Mouse (Mus musculus) lung, adult 2 months (tissue): ENCODE data around the gene Pank4.

Experiments used
- CTCF ChIP-seq: fragments of 200-500 bp; IDR thresholded peaks from 2 replicates; pipeline ENCODE4 v1.5.1; 2011; ENCODE audit warnings: mild to moderate bottlenecking, low read length, control low read depth; ENCODE audit not compliant: insufficient read depth
- POLR2A ChIP-seq: fragments of 200-500 bp; IDR thresholded peaks from 2 replicates; pipeline ENCODE4 v1.6.1; 2011; ENCODE audit warnings: low read depth, mild to moderate bottlenecking, control low read depth, low read length, borderline replicate concordance; ENCODE audit errors: extremely low read depth

DNA sequence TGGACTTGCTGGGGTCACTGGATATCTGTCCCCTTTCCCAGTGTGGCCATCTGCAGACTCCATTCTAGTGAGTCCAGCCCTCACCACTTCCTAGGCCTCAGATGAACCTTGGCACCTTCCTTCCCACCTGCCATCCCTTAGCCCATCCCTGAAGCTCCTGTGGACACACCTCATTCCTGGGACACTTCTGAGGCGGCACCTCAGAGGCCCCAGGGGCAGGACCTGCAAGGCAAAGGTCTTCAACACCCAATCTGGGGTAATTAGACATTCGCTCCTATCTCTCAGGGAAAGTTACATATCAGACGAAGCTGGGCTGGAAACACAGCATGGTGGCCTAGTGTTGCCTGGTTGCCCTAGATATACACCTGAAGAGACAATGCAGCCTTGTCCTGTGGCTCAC lies 49.2 kb upstream of the Pank4 start:
- no peak for TF ChIP-seq CTCF
- TF ChIP-seq POLR2A, result no peak
